Mouse (Mus musculus): ENCODE data around the gene Npr3.

DNA sequence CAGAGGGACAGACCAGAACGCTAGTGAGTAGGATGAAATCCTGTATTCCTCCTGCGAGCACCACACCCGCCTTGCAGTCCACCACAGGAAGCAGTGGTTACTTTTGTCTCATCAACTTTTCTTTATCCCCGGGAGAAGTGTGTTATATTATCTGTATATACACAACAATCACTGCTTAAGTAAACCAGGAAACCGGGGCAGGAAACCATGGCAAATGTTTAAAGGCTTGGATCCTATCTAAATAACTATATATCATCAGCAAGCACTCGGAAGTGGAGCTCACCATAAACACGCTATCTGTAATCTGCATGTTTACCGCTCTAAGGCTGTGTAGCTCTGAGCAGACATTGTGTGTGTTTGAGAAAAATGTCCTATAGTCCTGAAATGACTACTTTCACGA lies 13.1 kb downstream of the Npr3 start:
- no peak for TF ChIP-seq EP300 (IDR thresholded peaks at IDR 0.05; ENCODE audit: low read depth)
- no peak for TF ChIP-seq CTCF (IDR thresholded peaks at IDR 0.05; ENCODE audit: low read depth)

All from liver, embryonic 14.5 days (tissue).